Mouse (Mus musculus): Measurements from ENCODE around the gene Ubap1l.
"Not testable (repeated sequence)": the region's sequence is repeated elsewhere in the genome, so short reads cannot be mapped to it uniquely, and the experiment has no call there.

Gene Ubap1l

GRCm38 (mm10) chr9:65360641-65361448 is at the start of gene Ubap1l:
Gene Ubap1l (plus strand): TSS chr9:65361041.
- no peak for DNase-seq (ENCODE audit: low read depth in 1 of 2, low spot score in 2 of 2)

- DNase-seq (ENCODE audit: low read depth in 1 of 2, low spot score in 2 of 2), result no peak
Observed at GRCm38 (mm10) chr9:65312669-65313357, 48.0 kb upstream of the Ubap1l start.

GRCm38 (mm10) chr9:65313846-65314245 is 47.0 kb upstream of the Ubap1l start:
- DNase-seq (ENCODE audit: low read depth in 1 of 2, low spot score in 2 of 2), result no peak

- DNase-seq (ENCODE audit: low read depth in 1 of 2, low spot score in 2 of 2), result no peak
Observed at GRCm38 (mm10) chr9:65322255-65322900, 38.5 kb upstream of the Ubap1l start.

- DNase-seq (ENCODE audit: low read depth in 1 of 2, low spot score in 2 of 2), result no peak
Observed at GRCm38 (mm10) chr9:65325971-65326370, 34.9 kb upstream of the Ubap1l start.

- no peak for DNase-seq (ENCODE audit: low read depth in 1 of 2, low spot score in 2 of 2)
Observed at GRCm38 (mm10) chr9:65327371-65327770, 33.5 kb upstream of the Ubap1l start.

GRCm38 (mm10) chr9:65333958-65334357 is 26.9 kb upstream of the Ubap1l start:
- no peak for DNase-seq (ENCODE audit: low read depth in 1 of 2, low spot score in 2 of 2)

GRCm38 (mm10) chr9:65339146-65339545 is 21.7 kb upstream of the Ubap1l start:
- DNase-seq (ENCODE audit: low read depth in 1 of 2, low spot score in 2 of 2), result no peak

GRCm38 (mm10) chr9:65340414-65340813 is 20.4 kb upstream of the Ubap1l start:
- DNase-seq (ENCODE audit: low read depth in 1 of 2, low spot score in 2 of 2), result no peak

GRCm38 (mm10) chr9:65345439-65345838 is 15.4 kb upstream of the Ubap1l start:
- DNase-seq (ENCODE audit: low read depth in 1 of 2, low spot score in 2 of 2), result not testable (repeated sequence)

- DNase-seq (ENCODE audit: low read depth in 1 of 2, low spot score in 2 of 2), result peak; percentile 87 to 88
Observed at GRCm38 (mm10) chr9:65345854-65346475, 14.9 kb upstream of the Ubap1l start, which contains the start of gene Pdcd7. Gene Pdcd7 (plus strand): TSS chr9:65346104.

GRCm38 (mm10) chr9:65346476-65347111 is 14.2 kb upstream of the Ubap1l start:
- DNase-seq (ENCODE audit: low read depth in 1 of 2, low spot score in 2 of 2), result peak in 1 of 2 experiments; percentile 54

- DNase-seq (ENCODE audit: low read depth in 1 of 2, low spot score in 2 of 2), result no peak
Observed at GRCm38 (mm10) chr9:65347112-65347850, 13.6 kb upstream of the Ubap1l start.

- DNase-seq (ENCODE audit: low read depth in 1 of 2, low spot score in 2 of 2), result no peak
Observed at GRCm38 (mm10) chr9:65353251-65353650, 7.6 kb upstream of the Ubap1l start.

- no peak for DNase-seq (ENCODE audit: low read depth in 1 of 2, low spot score in 2 of 2)
Observed at GRCm38 (mm10) chr9:65356561-65356960, 4.3 kb upstream of the Ubap1l start.

GRCm38 (mm10) chr9:65356971-65357370 is 3.9 kb upstream of the Ubap1l start:
- no peak for DNase-seq (ENCODE audit: low read depth in 1 of 2, low spot score in 2 of 2)

GRCm38 (mm10) chr9:65358956-65359480 is 1.8 kb upstream of the Ubap1l start:
- DNase-seq (ENCODE audit: low read depth in 1 of 2, low spot score in 2 of 2), result no peak

- no peak for DNase-seq (ENCODE audit: low read depth in 1 of 2, low spot score in 2 of 2)
Observed at GRCm38 (mm10) chr9:65363684-65364083, 2.8 kb downstream of the Ubap1l start.

- DNase-seq (ENCODE audit: low read depth in 1 of 2, low spot score in 2 of 2), result no peak
Observed at GRCm38 (mm10) chr9:65365721-65366120, 4.9 kb downstream of the Ubap1l start.

GRCm38 (mm10) chr9:65371756-65372155 is 10.9 kb downstream of the Ubap1l start:
- no peak for DNase-seq (ENCODE audit: low read depth in 1 of 2, low spot score in 2 of 2)

All from monocyte, adult 2 months (primary cell).